Mouse (Mus musculus) forebrain, embryonic 15.5 days (tissue): ENCODE results near the gene Otx2. TPM values are rescaled to one million over a fixed set of nuclear protein-coding genes. Genes with fewer than 3 reads are reported as not detected.
"Not testable (repeated sequence)": the region's sequence is repeated elsewhere in the genome, so short reads cannot be mapped to it uniquely, and the experiment has no call there.

Source experiments
- ATAC-seq: fragments of 200-750 bp; cut with Nextera tagmentation; replicated peaks from 2 replicates; pipeline ENCODE4 v1.8.0; 2017; ENCODE audit warnings: mild to moderate bottlenecking, moderate TSS enrichment, moderate library complexity
- H3K27ac ChIP-seq: fragments of 300-500 bp; sonication (generic); replicated peaks from 2 replicates; pipeline ENCODE4 v1.5.1; 2015; ENCODE audit warnings: mild to moderate bottlenecking, inconsistent platforms
- H3K27me3 ChIP-seq: fragments of 300-500 bp; sonication (generic); 2 replicates; pipeline ENCODE4 v1.6.1; 2015; ENCODE audit warnings: inconsistent platforms
- H3K36me3 ChIP-seq: fragments of 300-500 bp; sonication (generic); 2 replicates; pipeline ENCODE4 v1.6.1; 2015; ENCODE audit warnings: mild to moderate bottlenecking, inconsistent platforms
- H3K4me1 ChIP-seq: fragments of 300-500 bp; sonication (generic); 2 replicates; pipeline ENCODE4 v1.6.1; 2015; ENCODE audit warnings: inconsistent platforms
- H3K4me2 ChIP-seq: fragments of 300-500 bp; sonication (generic); replicated peaks from 2 replicates; pipeline ENCODE4 v1.6.1; 2015; ENCODE audit warnings: mild to moderate bottlenecking, inconsistent platforms
- H3K4me3 ChIP-seq: fragments of 300-500 bp; sonication (generic); 2 replicates; pipeline ENCODE4 v1.5.1; 2015; ENCODE audit warnings: mild to moderate bottlenecking, inconsistent platforms
- H3K9ac ChIP-seq: fragments of 300-500 bp; sonication (generic); replicated peaks from 2 replicates; pipeline ENCODE4 v1.6.1; 2015; ENCODE audit warnings: mild to moderate bottlenecking, inconsistent platforms
- H3K9me3 ChIP-seq: fragments of 300-500 bp; sonication (generic); 2 replicates; pipeline ENCODE4 v1.6.1; 2016; ENCODE audit warnings: inconsistent platforms
- WGBS: fragments of 180-500 bp; shearing (Covaris S2); methylation state at CpG from one replicate; pipeline ENCODE4 v1.1.7; 2015; ENCODE audit warnings: mixed read lengths; 5-methylcytosine and 5-hydroxymethylcytosine counted together
- polyA plus RNA-seq: library from polyadenylated mRNA; unstranded; fragments of >200 nt; fragmentation: Nextera tagmentation; extraction: Ambion mirVana; gene quantifications from 2 replicates; pipeline ENCODE4 v1.2.1, GENCODE M21; 2015

Otx2 gene
- polyA plus RNA-seq, 1 experiment from 2014 or later: 18.8 TPM

GRCm38 (mm10) chr14:48633141-48633540 is 40.5 kb downstream of the Otx2 start:
- WGBS: 86% methylated on average over 3 of the region's 3 CpGs
- ATAC-seq: no peak
- no peaks in the 10 kb centered on the region for H3K36me3 ChIP-seq
- no peaks in the 10 kb centered on the region for H3K27me3 ChIP-seq
- H3K4me3 ChIP-seq: no peak overlapping the region
- H3K4me2 ChIP-seq: no peak overlapping the region
- no peak overlapping the region for H3K9ac ChIP-seq
- H3K9me3 ChIP-seq: no peaks in the 10 kb centered on the region
- no peak overlapping the region for H3K27ac ChIP-seq
- H3K4me1 ChIP-seq: no peaks in the 10 kb centered on the region

DNA sequence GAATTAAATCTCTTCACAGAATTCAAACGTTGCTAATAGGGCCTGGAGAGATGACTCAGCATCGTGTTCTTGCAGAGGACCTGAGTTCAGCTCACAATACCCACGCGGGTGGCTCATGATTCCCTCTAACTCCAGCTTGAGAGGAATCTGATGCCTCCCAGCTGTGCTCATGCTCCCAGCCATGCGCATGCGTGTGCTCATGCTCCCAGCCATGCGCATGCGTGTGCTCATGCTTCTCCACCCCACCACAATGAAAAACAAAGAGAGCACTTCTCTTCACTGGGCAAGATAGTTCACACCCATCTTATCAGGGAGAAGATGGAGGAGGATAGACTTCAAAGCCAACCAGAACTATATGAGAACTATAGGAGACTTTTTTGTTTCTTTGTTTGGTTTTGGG is 41.3 kb downstream of the Otx2 start:
- no peaks in the 10 kb centered on the region for H3K9me3 ChIP-seq
- no peak for ATAC-seq
- H3K4me1 ChIP-seq: no peaks in the 10 kb centered on the region
- no peak overlapping the region for H3K4me3 ChIP-seq
- no peaks in the 10 kb centered on the region for H3K36me3 ChIP-seq
- no peak overlapping the region for H3K4me2 ChIP-seq
- no peak overlapping the region for H3K9ac ChIP-seq
- no peaks in the 10 kb centered on the region for H3K27me3 ChIP-seq
- H3K27ac ChIP-seq: no peak overlapping the region
- WGBS: 88% methylated on average over 8 of the region's 8 CpGs

- Histone ChIP-seq H3K4me2 (no peak overlapping the region), H3K36me3 (no peaks in the 10 kb centered on the region), H3K27me3 (no peaks in the 10 kb centered on the region), H3K9ac (no peak overlapping the region), H3K9me3 (no peaks in the 10 kb centered on the region), H3K27ac (no peak overlapping the region), H3K4me1 (no peaks in the 10 kb centered on the region), H3K4me3 (no peak overlapping the region)
- ATAC-seq: no peak
- WGBS: 71% methylated on average over 2 of the region's 2 CpGs
Observed at GRCm38 (mm10) chr14:48631486-48631885, 42.1 kb downstream of the Otx2 start.

- Histone ChIP-seq H3K4me3 (no peak overlapping the region), H3K9ac (no peak overlapping the region), H3K27ac (no peak overlapping the region), H3K27me3 (no peaks in the 10 kb centered on the region), H3K9me3 (no peaks in the 10 kb centered on the region), H3K36me3 (no peaks in the 10 kb centered on the region), H3K4me2 (no peak overlapping the region), H3K4me1 (peaks cover 15% of the 10 kb centered on the region)
- no peak for ATAC-seq
- 38% methylated on average over 9 of the region's 9 CpGs for WGBS
Observed at GRCm38 (mm10) chr14:48629404-48629803, 44.2 kb downstream of the Otx2 start.

DNA sequence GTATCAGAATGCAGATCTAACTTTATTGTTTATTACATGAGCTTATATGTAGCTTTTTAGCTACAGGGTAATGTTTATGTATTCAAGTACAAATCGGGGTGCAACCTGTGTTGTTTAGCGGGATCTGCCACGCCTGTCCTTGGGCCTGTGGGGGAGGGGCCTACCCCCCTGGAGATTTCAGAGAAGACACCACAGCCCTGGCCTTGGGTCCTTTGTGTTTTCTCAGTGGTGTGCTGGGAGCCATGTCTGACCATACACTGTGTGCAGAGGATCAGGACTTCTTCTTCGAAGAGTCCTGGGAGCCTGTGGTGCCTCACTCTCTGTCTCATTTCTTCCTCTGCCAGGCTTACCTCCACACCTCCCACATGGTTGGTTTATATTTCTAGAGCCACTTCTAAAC is 47.3 kb downstream of the Otx2 start:
- Histone ChIP-seq H3K9ac (no peak overlapping the region), H3K4me3 (no peak overlapping the region), H3K36me3 (no peaks in the 10 kb centered on the region), H3K9me3 (no peaks in the 10 kb centered on the region), H3K4me1 (peaks cover 15% of the 10 kb centered on the region), H3K27me3 (no peaks in the 10 kb centered on the region), H3K4me2 (no peak overlapping the region), H3K27ac (no peak overlapping the region)
- ATAC-seq: no peak
- 88% methylated on average over 4 of the region's 4 CpGs for WGBS

- 65% methylated on average over 6 of the region's 6 CpGs for WGBS
- ATAC-seq: no peak; the same call in 1 of the 2 replicates
- no peaks in the 10 kb centered on the region for H3K27me3 ChIP-seq
- H3K36me3 ChIP-seq: no peaks in the 10 kb centered on the region
- H3K4me1 ChIP-seq: peaks cover 15% of the 10 kb centered on the region
- H3K4me2 ChIP-seq: no peak overlapping the region
- no peak overlapping the region for H3K9ac ChIP-seq
- H3K4me3 ChIP-seq: no peak overlapping the region
- no peak overlapping the region for H3K27ac ChIP-seq
- H3K9me3 ChIP-seq: no peaks in the 10 kb centered on the region
Observed at GRCm38 (mm10) chr14:48625331-48625694, 48.3 kb downstream of the Otx2 start.

GRCm38 (mm10) chr14:48624596-48625330 is 48.9 kb downstream of the Otx2 start:
- H3K27me3 ChIP-seq: no peaks in the 10 kb centered on the region
- H3K4me3 ChIP-seq: no peak overlapping the region
- H3K9me3 ChIP-seq: no peaks in the 10 kb centered on the region
- no peak overlapping the region for H3K9ac ChIP-seq
- no peaks in the 10 kb centered on the region for H3K36me3 ChIP-seq
- H3K27ac ChIP-seq: no peak overlapping the region
- no peak overlapping the region for H3K4me2 ChIP-seq
- ATAC-seq: peak; percentile 51
- H3K4me1 ChIP-seq: peaks cover 15% of the 10 kb centered on the region
- 34% methylated on average over 9 of the region's 9 CpGs for WGBS

DNA sequence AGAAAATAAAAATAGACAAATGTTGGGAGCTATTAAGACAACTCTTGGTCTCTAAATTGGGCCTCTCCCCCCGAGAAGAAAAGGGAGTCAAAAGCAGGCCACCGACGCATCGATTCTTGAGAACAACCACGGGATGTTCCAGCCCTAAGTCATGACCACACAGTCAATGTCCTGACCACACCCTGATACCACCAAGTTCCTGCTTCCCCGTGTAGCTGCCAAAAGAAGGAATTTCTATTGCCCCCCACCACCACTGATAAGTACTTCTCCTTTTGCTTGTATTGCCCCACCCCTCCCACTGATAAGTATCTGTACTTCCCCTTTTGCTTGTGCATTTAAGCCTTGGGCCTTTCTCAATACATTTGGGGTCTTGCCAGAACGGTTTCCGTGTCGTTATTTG is 50.9 kb downstream of the Otx2 start:
- 88% methylated on average over 9 of the region's 9 CpGs for WGBS
- H3K27me3 ChIP-seq, H3K9ac ChIP-seq, H3K27ac ChIP-seq, H3K4me2 ChIP-seq, H3K9me3 ChIP-seq, ATAC-seq, H3K36me3 ChIP-seq, H3K4me3 ChIP-seq: not testable (repeated sequence)
- H3K4me1 ChIP-seq: peaks cover 15% of the 10 kb centered on the region

GRCm38 (mm10) chr14:48616361-48616760 is 57.3 kb downstream of the Otx2 start:
- Histone ChIP-seq H3K9me3 (no peaks in the 10 kb centered on the region), H3K4me3 (no peak overlapping the region), H3K9ac (no peak overlapping the region), H3K4me2 (no peak overlapping the region), H3K36me3 (no peaks in the 10 kb centered on the region), H3K27me3 (0 out of 2 replicates have a peak, but pooled peaks cover 9% of the 10 kb centered on the region), H3K4me1 (no peaks in the 10 kb centered on the region), H3K27ac (no peak overlapping the region)
- WGBS: 56% methylated on average over 5 of the region's 5 CpGs
- ATAC-seq: no peak

DNA sequence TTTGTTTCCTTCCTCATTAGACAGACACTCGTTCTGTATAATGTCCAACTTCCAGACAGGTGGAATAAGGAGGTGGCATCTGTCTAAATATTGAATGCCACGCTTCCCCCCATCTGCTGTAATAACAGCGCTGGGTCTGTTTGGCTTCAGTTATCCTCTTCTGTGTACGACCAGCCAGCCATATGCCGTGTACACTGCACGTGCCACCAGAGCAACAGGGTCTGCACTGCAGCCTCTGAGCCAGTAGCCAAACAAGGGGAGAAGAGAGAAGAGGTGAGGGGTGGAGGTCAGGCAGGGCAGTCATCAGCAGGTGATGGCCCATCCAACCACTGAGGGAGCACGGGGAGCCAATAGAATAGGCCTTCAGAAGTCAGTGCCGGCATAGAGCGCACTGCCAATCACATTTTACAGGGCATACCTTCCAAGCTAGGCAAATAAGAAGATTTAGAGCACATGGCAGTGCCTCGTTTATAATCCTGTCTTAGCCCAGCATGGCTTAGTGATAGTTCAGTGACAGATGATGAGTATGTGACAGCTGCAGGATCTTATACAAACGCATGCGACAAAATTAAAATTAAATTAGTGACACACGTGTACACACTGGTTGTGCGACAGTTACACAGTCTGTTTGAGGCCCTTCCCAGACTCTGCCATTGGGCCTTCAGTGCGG is 64.8 kb downstream of the Otx2 start:
- peak overlapping the region; percentile 22 for H3K4me2 ChIP-seq
- H3K9me3 ChIP-seq: no peaks in the 10 kb centered on the region
- no peak overlapping the region for H3K4me3 ChIP-seq
- peak; percentile 91 for ATAC-seq
- no peaks in the 10 kb centered on the region for H3K36me3 ChIP-seq
- peaks cover 12% of the 10 kb centered on the region for H3K4me1 ChIP-seq
- 44% methylated on average over 15 of the region's 15 CpGs for WGBS
- peaks cover 9% of the 10 kb centered on the region; the same call in 1 of the 2 replicates for H3K27me3 ChIP-seq
- H3K9ac ChIP-seq: no peak overlapping the region
- no peak overlapping the region for H3K27ac ChIP-seq
